Mouse (Mus musculus) MEL (cell line): ENCODE data around the gene Chd2. TPM values are rescaled to one million over a fixed set of nuclear protein-coding genes. Genes with fewer than 3 reads are reported as not detected.

Experiments
- DNase-seq: peaks from one replicate; pipeline ENCODE4 v3.0.0; 2011; ENCODE audit warnings: low read depth, low spot score
- H3K27ac ChIP-seq: 2 replicates; pipeline ENCODE4 v1.5.1; 2012; ENCODE audit warnings: low read depth, mild to moderate bottlenecking, control low read depth, low read length, moderate library complexity; ENCODE audit not compliant: control insufficient read depth
- H3K27me3 ChIP-seq, 2 experiments: fragments of 150-350 bp in 1 of 2; sonication (generic) in 1 of 2; 2 replicates each; pipeline ENCODE4 v1.6.1; 2012; ENCODE audit warnings: low read length in 2 of 2, mild to moderate bottlenecking in 2 of 2, improper control_type of control experiment in 1 of 2, moderate library complexity in 1 of 2; ENCODE audit not compliant: insufficient read depth in 2 of 2, control insufficient read depth in 1 of 2
- H3K36me3 ChIP-seq, 2 experiments: 2 replicates each; pipeline ENCODE4 v1.6.1; 2012 to 2014; ENCODE audit warnings: low read length in 2 of 2, improper control_type of control experiment in 1 of 2, inconsistent platforms in 1 of 2, mild to moderate bottlenecking in 1 of 2; ENCODE audit not compliant: insufficient read depth in 2 of 2, control insufficient read depth in 1 of 2
- H3K4me1 ChIP-seq, 2 experiments: fragments of 150-350 bp in 1 of 2; sonication (generic) in 1 of 2; 2 replicates each; pipeline ENCODE4 v1.6.1; 2012; ENCODE audit warnings: low read length in 2 of 2, improper control_type of control experiment in 1 of 2, mild to moderate bottlenecking in 1 of 2; ENCODE audit not compliant: insufficient read depth in 2 of 2, control insufficient read depth in 1 of 2
- H3K4me3 ChIP-seq, 2 experiments: fragments of 150-350 bp in 1 of 2; sonication (generic) in 1 of 2; 2 replicates each; pipeline ENCODE4 v1.5.1; 2012; ENCODE audit warnings: low read depth in 2 of 2, low read length in 2 of 2, mild to moderate bottlenecking in 2 of 2, moderate library complexity in 2 of 2, control low read depth in 1 of 2, improper control_type of control experiment in 1 of 2; ENCODE audit not compliant: control insufficient read depth in 1 of 2, insufficient read depth in 1 of 2
- H3K79me2 ChIP-seq: 2 replicates; pipeline ENCODE4 v1.6.1; 2012; ENCODE audit warnings: mild to moderate bottlenecking, low read length, moderate library complexity; ENCODE audit not compliant: control insufficient read depth, poor library complexity, insufficient read depth
- H3K9ac ChIP-seq: 2 replicates; pipeline ENCODE4 v1.6.1; 2012; ENCODE audit warnings: low read depth, mild to moderate bottlenecking, control low read depth, low read length, moderate library complexity; ENCODE audit not compliant: control insufficient read depth, poor library complexity, severe bottlenecking
- H3K9me3 ChIP-seq: fragments of 150-350 bp; sonication (generic); replicated peaks from 2 replicates; pipeline ENCODE4 v1.6.1; 2012; ENCODE audit warnings: mild to moderate bottlenecking, low read length, improper control_type of control experiment, moderate library complexity; ENCODE audit not compliant: insufficient read depth
- BHLHE40 ChIP-seq: IDR thresholded peaks from 2 replicates; pipeline ENCODE4 v1.6.1; 2012; ENCODE audit warnings: low read depth, mild to moderate bottlenecking, inconsistent platforms, low read length, improper control_type of control experiment, borderline replicate concordance
- CHD2 ChIP-seq: IDR thresholded peaks from 2 replicates; pipeline ENCODE4 v1.6.1; 2011; ENCODE audit warnings: low read length, improper control_type of control experiment
- CTCF ChIP-seq, 3 experiments: IDR thresholded peaks in 2 of 3; conservative IDR thresholded peaks in 1 of 3; 2 replicates each; pipeline ENCODE4 v1.5.1; 2011 to 2012; ENCODE audit warnings: low read length in 3 of 3, low read depth in 2 of 3, mild to moderate bottlenecking in 2 of 3, improper control_type of control experiment in 1 of 3, inconsistent platforms in 1 of 3, mixed read lengths in 1 of 3, moderate library complexity in 1 of 3; ENCODE audit not compliant: control insufficient read depth in 1 of 3, insufficient read depth in 1 of 3, poor library complexity in 1 of 3, severe bottlenecking in 1 of 3
- E2F4 ChIP-seq: IDR thresholded peaks from 2 replicates; pipeline ENCODE4 v1.6.1; 2011; ENCODE audit warnings: low read depth, low read length, improper control_type of control experiment, borderline replicate concordance
- ELF1 ChIP-seq: IDR thresholded peaks from 2 replicates; pipeline ENCODE4 v1.6.1; 2014; ENCODE audit warnings: low read depth, mild to moderate bottlenecking, inconsistent platforms, low read length, improper control_type of control experiment, moderate library complexity
- EP300 ChIP-seq, 2 experiments: IDR thresholded peaks; 2 replicates each; pipeline ENCODE4 v1.6.1; 2011; ENCODE audit warnings: improper control_type of control experiment in 2 of 2, low read length in 2 of 2, low read depth in 1 of 2, mild to moderate bottlenecking in 1 of 2
- GATA1 ChIP-seq: IDR thresholded peaks from 2 replicates; pipeline ENCODE4 v1.6.1; 2011; ENCODE audit warnings: low read depth, low read length, improper control_type of control experiment
- HCFC1 ChIP-seq: IDR thresholded peaks from 2 replicates; pipeline ENCODE4 v1.6.1; 2012; ENCODE audit warnings: low read depth, mild to moderate bottlenecking, inconsistent platforms, low read length, improper control_type of control experiment, moderate library complexity
- JUND ChIP-seq: IDR thresholded peaks from 2 replicates; pipeline ENCODE4 v1.6.1; 2011; ENCODE audit warnings: low read depth, mild to moderate bottlenecking, improper control_type of control experiment, low read length
- KAT2A ChIP-seq: conservative IDR thresholded peaks from 2 replicates; pipeline ENCODE4 v1.6.1; 2012; ENCODE audit warnings: low read depth, low read length, improper control_type of control experiment, inconsistent platforms
- MAX ChIP-seq: IDR thresholded peaks from 2 replicates; pipeline ENCODE4 v1.6.1; 2011; ENCODE audit warnings: low read length, improper control_type of control experiment
- MAZ ChIP-seq: IDR thresholded peaks from 2 replicates; pipeline ENCODE4 v1.6.1; 2012; ENCODE audit warnings: low read depth, mild to moderate bottlenecking, inconsistent platforms, low read length, improper control_type of control experiment
- MXI1 ChIP-seq: IDR thresholded peaks from 2 replicates; pipeline ENCODE4 v1.6.1; 2011; ENCODE audit warnings: mild to moderate bottlenecking, low read depth, low read length, improper control_type of control experiment
- MYC ChIP-seq: IDR thresholded peaks from 2 replicates; pipeline ENCODE4 v1.6.1; 2011; ENCODE audit warnings: low read depth, mild to moderate bottlenecking, low read length, improper control_type of control experiment, moderate library complexity
- NRF1 ChIP-seq: IDR thresholded peaks from 2 replicates; pipeline ENCODE4 v1.6.1; 2014; ENCODE audit warnings: low read depth, mild to moderate bottlenecking, inconsistent platforms, low read length, improper control_type of control experiment, moderate library complexity; ENCODE audit not compliant: poor library complexity, insufficient read depth, severe bottlenecking
- POLR2A ChIP-seq, 2 experiments: IDR thresholded peaks; 2 replicates each; pipeline ENCODE4 v1.6.1; 2011 to 2012; ENCODE audit warnings: low read length in 2 of 2, mild to moderate bottlenecking in 2 of 2, control low read depth in 1 of 2, improper control_type of control experiment in 1 of 2, low read depth in 1 of 2, moderate library complexity in 1 of 2; ENCODE audit not compliant: control insufficient read depth in 1 of 2, insufficient read depth in 1 of 2, poor library complexity in 1 of 2
- POLR2AphosphoS2 ChIP-seq: IDR thresholded peaks from 2 replicates; pipeline ENCODE4 v1.6.1; 2011; ENCODE audit warnings: low read length, improper control_type of control experiment
- RAD21 ChIP-seq: IDR thresholded peaks from 2 replicates; pipeline ENCODE4 v1.6.1; 2011; ENCODE audit warnings: mild to moderate bottlenecking, low read depth, low read length, improper control_type of control experiment
- RCOR1 ChIP-seq: IDR thresholded peaks from 2 replicates; pipeline ENCODE4 v1.6.1; 2012; ENCODE audit warnings: low read depth, mild to moderate bottlenecking, inconsistent platforms, low read length, improper control_type of control experiment
- SMC3 ChIP-seq: IDR thresholded peaks from 2 replicates; pipeline ENCODE4 v1.6.1; 2011; ENCODE audit warnings: low read depth, low read length, improper control_type of control experiment
- TBP ChIP-seq: IDR thresholded peaks from 2 replicates; pipeline ENCODE4 v1.8.0; 2011; ENCODE audit warnings: low read depth, low read length, improper control_type of control experiment
- TCF12 ChIP-seq: IDR thresholded peaks from 2 replicates; pipeline ENCODE4 v1.6.1; 2014; ENCODE audit warnings: low read depth, mild to moderate bottlenecking, inconsistent platforms, low read length, improper control_type of control experiment, moderate library complexity
- UBTF ChIP-seq: IDR thresholded peaks from 2 replicates; pipeline ENCODE4 v1.6.1; 2012; ENCODE audit warnings: low read depth, mild to moderate bottlenecking, inconsistent platforms, low read length, improper control_type of control experiment, moderate library complexity, borderline replicate concordance; ENCODE audit not compliant: insufficient read depth
- USF1 ChIP-seq: IDR thresholded peaks from 2 replicates; pipeline ENCODE4 v1.6.1; 2014; ENCODE audit warnings: low read depth, mild to moderate bottlenecking, inconsistent platforms, low read length, improper control_type of control experiment, moderate library complexity
- USF2 ChIP-seq, 2 experiments: IDR thresholded peaks; 2 replicates each; pipeline ENCODE4 v1.6.1; 2011 to 2012; ENCODE audit warnings: improper control_type of control experiment in 2 of 2, low read length in 2 of 2, borderline replicate concordance in 1 of 2, inconsistent platforms in 1 of 2, low read depth in 1 of 2, mild to moderate bottlenecking in 1 of 2; ENCODE audit not compliant: insufficient read depth in 1 of 2
- ZC3H11A ChIP-seq: IDR thresholded peaks from 2 replicates; pipeline ENCODE4 v1.6.1; 2012; ENCODE audit warnings: low read depth, mild to moderate bottlenecking, inconsistent platforms, low read length, improper control_type of control experiment
- ZKSCAN1 ChIP-seq: IDR thresholded peaks from 2 replicates; pipeline ENCODE4 v1.6.1; 2012; ENCODE audit warnings: low read depth, mild to moderate bottlenecking, inconsistent platforms, low read length, improper control_type of control experiment, moderate library complexity
- ZMIZ1 ChIP-seq: IDR thresholded peaks from 2 replicates; pipeline ENCODE4 v1.6.1; 2012; ENCODE audit warnings: low read depth, mild to moderate bottlenecking, inconsistent platforms, low read length, improper control_type of control experiment, moderate library complexity
- polyA plus RNA-seq, 2 experiments: library from polyadenylated mRNA; stranded (reverse) in 1 of 2; unstranded in 1 of 2; fragments of >175 nt in 1 of 2; fragments of >200 nt in 1 of 2; gene quantifications; 2 replicates each; pipeline versions ENCODE4 v1.2.1 to v1.2.4; 2012; ENCODE audit warnings: low replicate concordance in 2 of 2, low read depth in 1 of 2; ENCODE audit not compliant: insufficient read length in 2 of 2, insufficient read depth in 1 of 2, missing spikeins in 1 of 2
- total RNA-seq: library from RNA; depleted of rRNA; stranded (reverse); fragments of 300-350 nt; gene quantifications from 2 replicates; pipeline ENCODE4 v1.2.3, GENCODE M21; 2012

The Chd2 gene
- total and polyA plus RNA-seq, 3 experiments, result 9.9 to 275 (median 21.4) TPM

- TF ChIP-seq BHLHE40 (no peak), ZKSCAN1 (peak; percentile 34; the same call in 1 of the 2 replicates), POLR2A (IDR thresholded peaks at IDR 0.05; ENCODE audit: control insufficient read depth in 1 of 2, insufficient read depth in 1 of 2, low read depth in 1 of 2, low read length in 2 of 2, poor library complexity in 1 of 2) (no peak), RAD21 (peak; percentile 90), ELF1 (no peak), MAX (peak; percentile 42; the same call in 1 of the 2 replicates), UBTF (no peak), RCOR1 (no peak), MYC (peak; percentile 80), KAT2A (no peak), CTCF (IDR thresholded peaks at IDR 0.05 in 2 of 3, conservative IDR thresholded peaks at IDR 0.05 in 1 of 3; ENCODE audit: control insufficient read depth in 1 of 3, insufficient read depth in 1 of 3, low read depth in 2 of 3, low read length in 3 of 3, poor library complexity in 1 of 3, severe bottlenecking in 1 of 3) (peak; percentile 82 to 86 (median 85)), USF2 (IDR thresholded peaks at IDR 0.05; ENCODE audit: borderline replicate concordance in 1 of 2, insufficient read depth in 1 of 2, low read depth in 1 of 2, low read length in 2 of 2) (no peak), ZMIZ1 (no peak), TBP (no peak), NRF1 (no peak), CHD2 (no peak), EP300 (IDR thresholded peaks at IDR 0.05; ENCODE audit: low read depth in 1 of 2, low read length in 2 of 2) (no peak), SMC3 (peak; percentile 87)
Measured at GRCm38 (mm10) chr7:73422223-73423113, 119.2 kb downstream of the Chd2 start (continued).

GRCm38 (mm10) chr7:73421278-73422015, 120.2 kb downstream of the Chd2 start:
- Histone ChIP-seq H3K27ac (no peak overlapping the region), H3K27me3 (no peaks in the 10 kb centered on the region), H3K4me1 (peaks cover 6 to 13% of the 10 kb centered on the region in 2 experiments), H3K9me3 (no peaks in the 10 kb centered on the region), H3K4me3 (no peak overlapping the region), H3K9ac (peak overlapping the region; percentile 12; the same call in 1 of the 2 replicates), H3K79me2 (no peaks in the 10 kb centered on the region), H3K36me3 (peaks cover 0 to 4% of the 10 kb centered on the region in 2 experiments; a peak in 2 of 4 replicates)
- DNase-seq, result peak; percentile 43
- no peak for TF ChIP-seq SMC3
- no peak for TF ChIP-seq EP300 (IDR thresholded peaks at IDR 0.05; ENCODE audit: low read depth in 1 of 2, low read length in 2 of 2)
- no peak for TF ChIP-seq ZC3H11A
- no peak for TF ChIP-seq MAZ
- TF ChIP-seq CHD2, result no peak
- no peak for TF ChIP-seq POLR2AphosphoS2
- TF ChIP-seq USF1, result no peak
- 0 out of 2 replicates have a peak, but pooled peaks have one; percentile 8 for TF ChIP-seq MXI1
- no peak for TF ChIP-seq TCF12
- peak; percentile 31; the same call in 1 of the 2 replicates for TF ChIP-seq GATA1
- TF ChIP-seq RAD21, result no peak
- no peak for TF ChIP-seq E2F4
- TF ChIP-seq JUND, result no peak
- TF ChIP-seq HCFC1, result no peak
- TF ChIP-seq MYC, result no peak
- TF ChIP-seq UBTF, result no peak
- TF ChIP-seq MAX, result peak; percentile 37; the same call in 1 of the 2 replicates
- no peak for TF ChIP-seq NRF1
